Mouse (Mus musculus) mouse embryonic stem cell (cell line): Measurements from ENCODE around the gene Gnb2.

Source experiments
- in situ Hi-C, 2 experiments: fragments of 300-500 bp; cut with MboI; formaldehyde crosslinking; loops; 1 replicate in 1 of 2; 3 replicates in 1 of 2; pipeline ENCODE4 v1.14.3; 2019 to 2020; ENCODE audit warnings: low sequenced_read_pairs in 2 of 2, low pct_unique_long_range_greater_than_20kb in 1 of 2, mixed read lengths in 1 of 2; ENCODE audit not compliant: unreplicated experiment in 1 of 2

The Gnb2 gene

GRCm38 (mm10) chr5:137500186-137500585 lies 33.1 kb downstream of the Gnb2 start:
- in situ Hi-C loops, result no loop called here

- in situ Hi-C loops, result no loop called here
Measured at GRCm38 (mm10) chr5:137493831-137494230, 39.5 kb downstream of the Gnb2 start.

GRCm38 (mm10) chr5:137491559-137491958 lies 41.8 kb downstream of the Gnb2 start:
- in situ Hi-C loops, result no loop called here

- in situ Hi-C loops, result no loop called here
Measured at GRCm38 (mm10) chr5:137487616-137488015, 45.7 kb downstream of the Gnb2 start.

- in situ Hi-C loops, result no loop called here
Measured at GRCm38 (mm10) chr5:137485851-137486155, 47.5 kb downstream of the Gnb2 start.

GRCm38 (mm10) chr5:137485071-137485850 lies 48.0 kb downstream of the Gnb2 start:
- in situ Hi-C loops, result no loop called here

- in situ Hi-C loops, result no loop called here
Measured at GRCm38 (mm10) chr5:137481897-137482296, 51.4 kb downstream of the Gnb2 start.

- in situ Hi-C loops, result no loop called here
Measured at GRCm38 (mm10) chr5:137481138-137481537, 52.2 kb downstream of the Gnb2 start.
